Mouse (Mus musculus) E14TG2a.4 (cell line): ENCODE measurements around the gene Clstn3.

ENCODE experiments used
- H3K27me3 ChIP-seq: 2 replicates; pipeline ENCODE4 v1.6.1; 2014; ENCODE audit warnings: low read length, control low read depth; ENCODE audit not compliant: insufficient read depth
- H3K36me3 ChIP-seq: 2 replicates; pipeline ENCODE4 v1.6.1; 2014; ENCODE audit warnings: low read length, control low read depth; ENCODE audit not compliant: insufficient read depth
- H3K4me1 ChIP-seq: replicated peaks from 2 replicates; pipeline ENCODE4 v1.6.1; 2014; ENCODE audit warnings: low read depth, low read length, control low read depth
- H3K4me3 ChIP-seq: replicated peaks from 2 replicates; pipeline ENCODE4 v1.5.1; 2014; ENCODE audit warnings: mild to moderate bottlenecking, low read length
- H3K9me3 ChIP-seq: 2 replicates; pipeline ENCODE4 v1.6.1; 2014; ENCODE audit warnings: low read length, control low read depth
- CTCF ChIP-seq: conservative IDR thresholded peaks from 2 replicates; pipeline ENCODE4 v1.5.1; 2014; ENCODE audit warnings: low read length
- NANOG ChIP-seq: IDR thresholded peaks from 2 replicates; pipeline ENCODE4 v1.6.1; 2014; ENCODE audit warnings: borderline replicate concordance, low read length, mixed read lengths
- POU5F1 ChIP-seq: IDR thresholded peaks from 2 replicates; pipeline ENCODE4 v1.6.1; 2014; ENCODE audit warnings: low read length, borderline replicate concordance

Gene Clstn3

GRCm38 (mm10) chr6:124463881-124464291 lies 708 bp downstream of the Clstn3 start:
- Histone ChIP-seq H3K4me1 (peaks cover 37% of the 10 kb centered on the region), H3K27me3 (peaks cover 55% of the 10 kb centered on the region), H3K4me3 (peak overlapping the region; percentile 78), H3K9me3 (no peaks in the 10 kb centered on the region), H3K36me3 (no peaks in the 10 kb centered on the region; the same call in 1 of the 2 replicates)
- TF ChIP-seq POU5F1 (no peak), NANOG (no peak)

DNA sequence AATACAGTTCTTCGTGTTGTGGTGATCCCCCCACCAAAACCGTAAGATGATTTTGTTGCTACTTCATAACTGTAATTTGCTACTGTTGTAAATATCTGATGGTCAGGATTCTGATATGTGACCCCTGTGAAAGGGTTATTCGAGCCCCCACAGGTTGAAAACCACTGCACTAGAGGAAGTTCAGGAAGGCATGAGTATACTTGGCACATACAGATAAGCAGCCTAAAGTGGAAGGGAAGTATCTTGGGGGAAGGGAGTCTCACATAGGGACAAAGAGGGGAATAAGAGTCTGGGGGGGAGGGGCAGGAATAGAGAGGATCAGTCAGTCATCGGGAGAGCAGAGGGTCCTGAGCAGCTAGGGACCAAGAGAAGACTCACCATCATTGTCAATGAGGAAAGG lies 5.2 kb downstream of the Clstn3 start:
- H3K27me3 ChIP-seq = peaks cover 39% of the 10 kb centered on the region
- peaks cover 37% of the 10 kb centered on the region for H3K4me1 ChIP-seq
- TF ChIP-seq NANOG (no peak), POU5F1 (no peak), CTCF (no peak)
- no peaks in the 10 kb centered on the region; the same call in 1 of the 2 replicates for H3K36me3 ChIP-seq
- H3K4me3 ChIP-seq = no peak overlapping the region
- H3K9me3 ChIP-seq = no peaks in the 10 kb centered on the region

DNA sequence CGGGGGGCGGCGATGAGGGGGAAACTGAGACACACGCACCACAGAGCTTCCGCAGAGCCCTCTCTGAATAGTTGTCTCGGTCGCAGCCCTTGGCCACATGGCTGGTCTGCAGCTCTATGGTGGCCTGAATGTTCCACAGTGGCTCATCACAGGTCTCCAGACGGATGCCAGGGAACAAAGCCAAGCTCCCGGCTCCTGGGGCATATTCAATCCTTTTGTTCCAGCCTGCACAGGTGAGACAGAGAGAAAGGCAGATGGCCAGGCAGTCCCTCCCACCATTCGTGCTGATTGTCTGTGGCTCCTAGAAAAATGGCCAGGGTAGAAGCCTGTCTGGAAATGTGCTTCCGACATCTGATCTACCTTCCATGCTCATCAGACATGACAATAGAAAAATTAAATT lies 6.1 kb downstream of the Clstn3 start:
- TF ChIP-seq NANOG = no peak
- TF ChIP-seq CTCF = no peak
- no peak for TF ChIP-seq POU5F1
- no peaks in the 10 kb centered on the region; the same call in 1 of the 2 replicates for H3K36me3 ChIP-seq
- peaks cover 30% of the 10 kb centered on the region for H3K27me3 ChIP-seq
- H3K4me3 ChIP-seq = no peak overlapping the region
- H3K9me3 ChIP-seq = no peaks in the 10 kb centered on the region
- peaks cover 34% of the 10 kb centered on the region for H3K4me1 ChIP-seq

GRCm38 (mm10) chr6:124457827-124458226 lies 6.8 kb downstream of the Clstn3 start:
- H3K4me3 ChIP-seq = no peak overlapping the region
- no peak for TF ChIP-seq NANOG
- no peak for TF ChIP-seq POU5F1
- no peak for TF ChIP-seq CTCF
- H3K9me3 ChIP-seq = no peaks in the 10 kb centered on the region
- H3K27me3 ChIP-seq = peaks cover 23% of the 10 kb centered on the region
- H3K4me1 ChIP-seq = peaks cover 41% of the 10 kb centered on the region
- H3K36me3 ChIP-seq = no peaks in the 10 kb centered on the region; the same call in 1 of the 2 replicates

GRCm38 (mm10) chr6:124456243-124456642 lies 8.4 kb downstream of the Clstn3 start:
- Histone ChIP-seq H3K27me3 (peaks cover 9% of the 10 kb centered on the region; the same call in 1 of the 2 replicates), H3K9me3 (no peaks in the 10 kb centered on the region), H3K4me1 (peaks cover 50% of the 10 kb centered on the region), H3K4me3 (no peak overlapping the region), H3K36me3 (no peaks in the 10 kb centered on the region; the same call in 1 of the 2 replicates)
- no peak for TF ChIP-seq POU5F1
- TF ChIP-seq NANOG = no peak
- TF ChIP-seq CTCF = no peak

GRCm38 (mm10) chr6:124453756-124454155 lies 10.8 kb downstream of the Clstn3 start:
- Histone ChIP-seq H3K27me3 (peaks cover 14% of the 10 kb centered on the region; the same call in 1 of the 2 replicates), H3K9me3 (no peaks in the 10 kb centered on the region), H3K4me1 (peaks cover 64% of the 10 kb centered on the region), H3K36me3 (no peaks in the 10 kb centered on the region), H3K4me3 (no peak overlapping the region)
- TF ChIP-seq POU5F1 (no peak), NANOG (no peak), CTCF (no peak)

- H3K4me3 ChIP-seq = no peak overlapping the region
- H3K36me3 ChIP-seq = peaks cover 8% of the 10 kb centered on the region; the same call in 1 of the 2 replicates
- H3K9me3 ChIP-seq = no peaks in the 10 kb centered on the region
- no peak for TF ChIP-seq NANOG
- TF ChIP-seq CTCF = no peak
- no peak for TF ChIP-seq POU5F1
- peaks cover 70% of the 10 kb centered on the region for H3K4me1 ChIP-seq
- H3K27me3 ChIP-seq = peaks cover 11% of the 10 kb centered on the region; the same call in 1 of the 2 replicates
These were observed 12.6 kb downstream of the Clstn3 start for GRCm38 (mm10) chr6:124451995-124452394.

DNA sequence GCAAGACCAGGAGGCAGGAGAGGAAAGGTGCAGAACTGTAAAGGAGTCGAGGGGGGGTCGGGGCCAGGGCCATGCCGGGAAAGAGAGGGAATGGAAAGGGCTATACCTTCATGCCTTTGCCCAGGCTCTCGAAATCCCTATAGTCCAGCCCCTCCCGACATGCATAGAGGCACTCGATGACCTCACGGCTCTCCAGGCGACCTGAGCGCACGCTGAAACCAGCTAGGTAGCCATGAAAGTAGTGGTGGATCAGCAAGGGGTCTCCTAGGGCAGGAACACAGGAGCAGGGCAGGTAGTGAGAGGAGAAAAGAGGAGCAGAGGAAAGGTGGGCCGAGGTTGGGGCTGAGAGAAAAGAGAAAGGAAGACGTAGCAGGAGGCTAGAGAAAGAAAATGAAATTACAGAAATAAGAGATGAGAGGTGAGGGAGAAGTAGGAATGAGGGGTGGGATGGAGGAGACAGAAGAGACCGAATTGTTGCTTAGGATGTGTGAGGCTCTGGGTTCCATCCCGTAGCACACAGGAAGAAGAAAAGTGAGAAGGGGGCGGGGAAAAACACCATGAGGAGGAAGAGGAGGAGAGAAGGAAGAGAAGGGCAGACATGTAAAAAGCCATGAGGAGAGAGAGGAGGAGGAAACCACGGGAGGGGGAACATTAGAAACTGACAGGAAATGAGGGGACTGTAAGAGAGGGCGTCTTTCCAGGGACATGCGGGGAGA lies 14.8 kb downstream of the Clstn3 start:
- peak overlapping the region; percentile 78 for H3K4me3 ChIP-seq
- TF ChIP-seq NANOG (no peak), POU5F1 (no peak), CTCF (no peak)
- H3K9me3 ChIP-seq = no peaks in the 10 kb centered on the region
- peaks cover 14% of the 10 kb centered on the region; the same call in 1 of the 2 replicates for H3K36me3 ChIP-seq
- H3K4me1 ChIP-seq = peaks cover 81% of the 10 kb centered on the region
- peaks cover 11% of the 10 kb centered on the region; the same call in 1 of the 2 replicates for H3K27me3 ChIP-seq
